Mouse (Mus musculus): Measurements from ENCODE around the gene Krtap1-5. TPM values are rescaled to one million over a fixed set of nuclear protein-coding genes. Genes with fewer than 3 reads are reported as not detected.

Gene Krtap1-5
- polyA plus RNA-seq, 2 experiments from 2014 or later, result not detected

DNA sequence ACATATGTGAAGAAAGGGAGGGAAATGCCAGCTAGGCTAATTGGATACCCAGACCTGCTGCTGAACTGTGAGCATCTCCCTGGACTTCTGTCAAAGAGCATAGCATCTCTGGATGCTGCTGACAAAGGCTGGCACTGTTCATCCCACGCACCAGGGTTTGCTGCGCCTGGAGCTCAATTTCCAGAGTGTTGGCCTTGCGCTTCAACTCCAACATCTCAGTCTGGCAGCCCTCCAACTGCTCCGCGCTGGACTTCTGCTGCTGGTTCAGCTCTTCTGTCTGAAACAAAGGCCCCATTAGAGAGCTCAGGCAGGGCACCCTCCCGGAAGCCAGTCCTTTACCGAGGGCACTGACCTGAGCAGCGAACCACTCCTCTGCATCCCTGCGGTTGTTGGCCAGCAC is 41.1 kb downstream of the Krtap1-5 start:
- no peak for ATAC-seq

Other genes with a start within 250 kb of the Krtap1-5 start
- not detected for gene Krt26, start 243.1 kb downstream of the Krtap1-5 start, polyA plus RNA-seq (2017; shearing (Covaris generic))
- under 1 TPM in 1 of 2 experiments, not detected in 1; 0.21 TPM for gene Krt27, start 229.9 kb downstream of the Krtap1-5 start, polyA plus RNA-seq (2017; shearing (Covaris generic))
- gene Krt28, start 206.1 kb downstream of the Krtap1-5 start, polyA plus RNA-seq (2017; shearing (Covaris generic)), result not detected
- 1 to 10 TPM; 3.6 to 4.2 TPM for gene Krt10, start 191.7 kb downstream of the Krtap1-5 start, polyA plus RNA-seq (2017; shearing (Covaris generic))
- gene Krt12, start 158.8 kb downstream of the Krtap1-5 start, polyA plus RNA-seq (2017; shearing (Covaris generic)), result not detected
- gene Krt20, start 142.9 kb downstream of the Krtap1-5 start, polyA plus RNA-seq (2017; shearing (Covaris generic)), result under 1 TPM in 1 of 2 experiments, not detected in 1; 0.17 TPM
- not detected for gene Krt23, start 87.9 kb downstream of the Krtap1-5 start, polyA plus RNA-seq (2017; shearing (Covaris generic))
- not detected for gene Krt39, start 59.7 kb downstream of the Krtap1-5 start, polyA plus RNA-seq (2017; shearing (Covaris generic))
- not detected for gene Krt40, start 37.9 kb downstream of the Krtap1-5 start, polyA plus RNA-seq (2017; shearing (Covaris generic))
- gene Krtap3-3, start 30.2 kb downstream of the Krtap1-5 start, polyA plus RNA-seq (2017; shearing (Covaris generic)), result not detected
- not detected for gene Krtap3-2, start 24.2 kb downstream of the Krtap1-5 start, polyA plus RNA-seq (2017; shearing (Covaris generic))
- gene Gm11939, start 21.6 kb downstream of the Krtap1-5 start, polyA plus RNA-seq (2017; shearing (Covaris generic)), result not detected
- not detected for gene Krtap3-1, start 14.4 kb downstream of the Krtap1-5 start, polyA plus RNA-seq (2017; shearing (Covaris generic))
- not detected for gene Krtap1-4, start 2.6 kb upstream of the Krtap1-5 start, polyA plus RNA-seq (2017; shearing (Covaris generic))
- not detected for gene Krtap1-3, start 10.3 kb upstream of the Krtap1-5 start, polyA plus RNA-seq (2017; shearing (Covaris generic))
- gene Krtap9-3, start 17.1 kb upstream of the Krtap1-5 start, polyA plus RNA-seq (2017; shearing (Covaris generic)), result not detected
- gene Gm11938, start 22.3 kb upstream of the Krtap1-5 start, polyA plus RNA-seq (2017; shearing (Covaris generic)), result not detected
- gene Gm11937, start 29.2 kb upstream of the Krtap1-5 start, polyA plus RNA-seq (2017; shearing (Covaris generic)), result not detected
- gene Krtap2-4, start 33.8 kb upstream of the Krtap1-5 start, polyA plus RNA-seq (2017; shearing (Covaris generic)), result not detected
- gene Gm11562, start 39.4 kb upstream of the Krtap1-5 start, polyA plus RNA-seq (2017; shearing (Covaris generic)), result not detected
- not detected for gene Krtap4-1, start 47.2 kb upstream of the Krtap1-5 start, polyA plus RNA-seq (2017; shearing (Covaris generic))
- not detected for gene Krtap4-2, start 54.1 kb upstream of the Krtap1-5 start, polyA plus RNA-seq (2017; shearing (Covaris generic))
- gene Krtap4-7, start 63.1 kb upstream of the Krtap1-5 start, polyA plus RNA-seq (2017; shearing (Covaris generic)), result not detected
- gene Gm11555, start 69.2 kb upstream of the Krtap1-5 start, polyA plus RNA-seq (2017; shearing (Covaris generic)), result not detected
- not detected for gene Gm11563, start 77.9 kb upstream of the Krtap1-5 start, polyA plus RNA-seq (2017; shearing (Covaris generic))
- gene Krtap4-6, start 84.9 kb upstream of the Krtap1-5 start, polyA plus RNA-seq (2017; shearing (Covaris generic)), result not detected
- gene Gm14190, start 109.7 kb upstream of the Krtap1-5 start, polyA plus RNA-seq (2017; shearing (Covaris generic)), result not detected
- gene Gm14180, start 153.3 kb upstream of the Krtap1-5 start, polyA plus RNA-seq (2017; shearing (Covaris generic)), result not detected
- gene Gm11595, start 191.9 kb upstream of the Krtap1-5 start, polyA plus RNA-seq (2017; shearing (Covaris generic)), result not detected
- not detected for gene Krtap4-8, start 199.7 kb upstream of the Krtap1-5 start, polyA plus RNA-seq (2017; shearing (Covaris generic))
- not detected for gene Krtap4-9, start 204.2 kb upstream of the Krtap1-5 start, polyA plus RNA-seq (2017; shearing (Covaris generic))
- gene Gm11596, start 212.5 kb upstream of the Krtap1-5 start, polyA plus RNA-seq (2017; shearing (Covaris generic)), result not detected
- not detected for gene Gm11569, start 217.9 kb upstream of the Krtap1-5 start, polyA plus RNA-seq (2017; shearing (Covaris generic))
- not detected for gene Gm11554, start 223.4 kb upstream of the Krtap1-5 start, polyA plus RNA-seq (2017; shearing (Covaris generic))
- not detected for gene Krtap4-13, start 228.9 kb upstream of the Krtap1-5 start, polyA plus RNA-seq (2017; shearing (Covaris generic))
- not detected for gene Gm11564, start 234.7 kb upstream of the Krtap1-5 start, polyA plus RNA-seq (2017; shearing (Covaris generic))